Mouse (Mus musculus) liver, embryonic 14.5 days (tissue): ENCODE results near the gene Fgf4. TPM values are rescaled to one million over a fixed set of nuclear protein-coding genes. Genes with fewer than 3 reads are reported as not detected.

Source experiments
- ATAC-seq: fragments of 200-750 bp; cut with Nextera tagmentation; 2 replicates; pipeline ENCODE4 v1.8.0; 2017; ENCODE audit warnings: moderate number of reproducible peaks, mild to moderate bottlenecking, moderate library complexity; ENCODE audit not compliant: insufficient read depth
- DNase-seq, 3 experiments: peaks; one replicate each; pipeline ENCODE4 v3.0.0-alpha.2; 2012 to 2013; ENCODE audit warnings: low read depth in 3 of 3, low spot score in 3 of 3
- H3K27ac ChIP-seq: fragments of 300-500 bp; sonication (generic); 2 replicates; pipeline ENCODE4 v1.5.1; 2014; ENCODE audit warnings: moderate library complexity, mild to moderate bottlenecking, control low read depth, inconsistent platforms
- H3K27me3 ChIP-seq: fragments of 300-500 bp; sonication (generic); 2 replicates; pipeline ENCODE4 v1.6.1; 2014; ENCODE audit warnings: mild to moderate bottlenecking, low read length, moderate library complexity; ENCODE audit not compliant: control insufficient read depth, insufficient read depth
- H3K36me3 ChIP-seq: fragments of 300-500 bp; sonication (generic); replicated peaks from 2 replicates; pipeline ENCODE4 v1.6.1; 2014; ENCODE audit warnings: low read depth; ENCODE audit not compliant: control insufficient read depth, insufficient read depth
- H3K4me1 ChIP-seq, 2 experiments: fragments of 200-500 bp in 1 of 2; fragments of 300-500 bp in 1 of 2; sonication (generic) in 1 of 2; replicated peaks; 2 replicates each; pipeline ENCODE4 v1.6.1; 2012 to 2014; ENCODE audit warnings: antibody characterized with exemption in 1 of 2, inconsistent platforms in 1 of 2, low read length in 1 of 2; ENCODE audit not compliant: control insufficient read depth in 2 of 2, insufficient read depth in 2 of 2
- H3K4me2 ChIP-seq: fragments of 300-500 bp; sonication (generic); 2 replicates; pipeline ENCODE4 v1.6.1; 2014; ENCODE audit warnings: low read depth, mild to moderate bottlenecking, control low read depth, moderate library complexity
- H3K4me3 ChIP-seq, 2 experiments: fragments of 200-500 bp in 1 of 2; fragments of 300-500 bp in 1 of 2; sonication (generic) in 1 of 2; 2 replicates each; pipeline ENCODE4 v1.5.1; 2012 to 2014; ENCODE audit warnings: low read depth in 2 of 2, low read length in 2 of 2, mild to moderate bottlenecking in 2 of 2, control low read depth in 1 of 2, inconsistent platforms in 1 of 2, moderate library complexity in 1 of 2; ENCODE audit not compliant: insufficient read depth in 1 of 2
- H3K9ac ChIP-seq: fragments of 300-500 bp; sonication (generic); replicated peaks from 2 replicates; pipeline ENCODE4 v1.6.1; 2014; ENCODE audit warnings: mild to moderate bottlenecking, control low read depth, moderate library complexity
- H3K9me3 ChIP-seq: fragments of 300-500 bp; sonication (generic); 2 replicates; pipeline ENCODE4 v1.6.1; 2016; ENCODE audit warnings: low read length, mixed read lengths; ENCODE audit not compliant: control insufficient read depth
- CTCF ChIP-seq: IDR thresholded peaks from 2 replicates; pipeline ENCODE4 v1.5.1; 2016; ENCODE audit warnings: antibody characterized with exemption, low read depth, control low read depth
- EP300 ChIP-seq: IDR thresholded peaks from 2 replicates; pipeline ENCODE4 v1.6.1; 2016; ENCODE audit warnings: antibody characterized with exemption, low read depth
- WGBS: fragments of 180-500 bp; shearing (Covaris S2); extraction: QIAGEN DNeasy Blood & Tissue Kit; methylation state at CpG from one replicate; pipeline ENCODE4 v1.1.7; 2014; ENCODE audit not compliant: insufficient replicate concordance; 5-methylcytosine and 5-hydroxymethylcytosine counted together
- polyA plus RNA-seq, 2 experiments: library from polyadenylated mRNA; depleted of rRNA in 1 of 2; stranded (reverse) in 1 of 2; unstranded in 1 of 2; fragments of >200 nt; fragmentation: Nextera tagmentation in 1 of 2; extraction: Ambion mirVana in 1 of 2; gene quantifications; 2 replicates each; pipeline versions ENCODE4 v1.2.1 to v1.2.3; 2012 to 2014

The Fgf4 gene
- polyA plus RNA-seq, 2 experiments, result not detected

DNA sequence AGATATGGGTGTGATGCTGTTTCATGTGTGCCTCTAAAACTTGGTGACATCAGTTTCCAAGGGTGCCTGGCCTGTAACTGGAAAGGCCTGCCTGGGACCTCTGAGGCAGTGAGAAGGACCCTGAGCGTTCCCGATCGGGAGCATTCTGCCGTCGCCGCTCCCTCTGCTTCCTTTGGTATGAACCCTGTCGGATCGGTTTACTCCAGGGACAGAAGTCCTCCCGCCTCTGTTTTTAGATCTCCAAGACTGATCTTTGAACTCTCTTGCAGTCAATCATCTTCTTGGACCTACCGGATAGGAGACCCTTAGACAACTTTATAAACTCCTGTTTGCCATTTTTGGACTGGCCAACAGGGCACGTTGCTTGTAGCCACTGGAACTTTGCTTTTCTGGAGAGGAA is 16.0 kb downstream of the Fgf4 start:
- TF ChIP-seq CTCF (no peak), EP300 (no peak)
- Histone ChIP-seq H3K4me1 (no peaks in the 10 kb centered on the region), H3K4me3 (no peak overlapping the region), H3K27me3 (peaks cover 67% of the 10 kb centered on the region), H3K9ac (no peak overlapping the region), H3K36me3 (no peaks in the 10 kb centered on the region), H3K27ac (no peak overlapping the region), H3K4me2 (no peak overlapping the region), H3K9me3 (no peaks in the 10 kb centered on the region)
- DNase-seq (no peak), ATAC-seq (no peak)
- 5% methylated on average over 11 of the region's 11 CpGs for WGBS

DNA sequence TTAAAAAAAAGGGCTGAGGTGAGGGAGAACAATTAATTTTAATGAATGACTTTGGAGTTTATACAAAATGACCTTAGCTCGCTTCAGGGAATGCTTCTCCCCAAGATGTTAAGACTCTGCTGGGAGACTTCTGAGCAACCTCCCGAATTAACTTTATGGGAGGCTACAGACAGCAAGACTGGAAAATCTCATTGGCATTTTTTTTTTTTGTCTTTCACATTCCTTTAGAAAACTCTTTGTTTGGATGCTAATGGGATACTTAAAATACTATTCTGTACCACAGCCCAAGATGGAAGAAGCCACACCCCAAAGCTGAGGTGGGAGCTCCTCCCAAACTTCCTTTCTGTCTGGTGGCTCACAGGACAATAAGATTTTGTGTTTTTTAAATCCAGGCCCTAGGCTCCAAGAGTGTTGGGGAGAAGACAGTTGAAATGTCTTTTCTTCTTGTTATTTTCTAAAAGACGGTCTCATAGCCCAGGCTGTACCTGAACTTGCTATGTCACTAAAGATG is 17.0 kb downstream of the Fgf4 start:
- Histone ChIP-seq H3K36me3 (no peaks in the 10 kb centered on the region), H3K9ac (no peak overlapping the region), H3K4me3 (no peak overlapping the region), H3K9me3 (no peaks in the 10 kb centered on the region), H3K27ac (no peak overlapping the region), H3K4me1 (no peaks in the 10 kb centered on the region), H3K27me3 (peaks cover 66% of the 10 kb centered on the region), H3K4me2 (no peak overlapping the region)
- ATAC-seq (no peak), DNase-seq (no peak)
- 54% methylated on average over 3 of the region's 3 CpGs for WGBS
- TF ChIP-seq EP300 (no peak), CTCF (no peak)

DNA sequence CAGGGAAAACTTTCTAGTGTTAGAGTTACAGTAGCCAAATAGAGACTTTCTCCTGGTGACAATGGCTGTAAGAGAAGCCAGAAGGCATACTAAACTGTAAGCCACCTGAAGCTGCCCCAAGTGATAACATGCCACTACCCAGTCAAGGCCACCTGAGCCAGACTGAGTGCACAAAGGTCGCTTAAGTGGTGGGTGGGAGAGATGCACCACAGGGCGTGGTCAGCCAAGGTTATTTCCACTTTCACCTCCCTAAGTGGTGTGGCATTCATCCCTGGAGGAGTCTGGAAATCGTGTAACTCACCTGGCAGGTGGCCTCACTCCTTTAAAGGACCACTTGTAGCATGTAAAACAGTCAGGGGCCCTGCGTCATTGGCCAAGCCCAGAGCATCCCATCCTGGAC is 20.0 kb downstream of the Fgf4 start:
- peaks cover 0 to under 1% of the 10 kb centered on the region in 2 experiments; a peak in 1 of 4 replicates for H3K4me1 ChIP-seq
- DNase-seq (no peak), ATAC-seq (no peak)
- H3K9ac ChIP-seq, result no peak overlapping the region
- no peaks in the 10 kb centered on the region for H3K36me3 ChIP-seq
- 41% methylated on average over 4 of the region's 4 CpGs for WGBS
- no peaks in the 10 kb centered on the region for H3K9me3 ChIP-seq
- peaks cover 36% of the 10 kb centered on the region for H3K27me3 ChIP-seq
- no peak overlapping the region for H3K27ac ChIP-seq
- H3K4me3 ChIP-seq, result no peak overlapping the region
- no peak for TF ChIP-seq EP300
- no peak for TF ChIP-seq CTCF
- H3K4me2 ChIP-seq, result no peak overlapping the region

DNA sequence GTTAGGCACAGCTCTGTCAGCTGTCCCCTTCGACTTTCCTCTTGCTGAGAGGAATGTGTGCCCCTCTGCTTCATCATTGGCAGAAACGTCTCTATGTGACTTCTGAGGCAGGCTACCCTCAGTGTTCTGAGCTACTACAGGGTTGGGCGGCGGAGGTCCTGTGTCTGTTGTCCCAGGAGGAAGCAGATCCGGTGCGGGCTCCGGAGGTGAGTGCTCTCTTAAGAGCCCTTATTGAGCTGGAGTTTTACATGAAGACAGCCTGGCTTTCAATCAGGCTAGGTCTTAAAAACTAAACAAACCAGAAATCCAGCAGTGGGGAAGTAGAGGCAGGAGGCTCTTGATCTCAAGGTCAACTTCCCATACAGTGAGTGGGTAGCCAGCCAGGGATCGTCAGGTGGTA is 20.4 kb downstream of the Fgf4 start:
- Histone ChIP-seq H3K4me1 (peaks cover 0 to 3% of the 10 kb centered on the region in 2 experiments; a peak in 2 of 4 replicates), H3K9me3 (no peaks in the 10 kb centered on the region), H3K27me3 (peaks cover 32% of the 10 kb centered on the region), H3K4me2 (no peak overlapping the region), H3K36me3 (no peaks in the 10 kb centered on the region), H3K27ac (no peak overlapping the region), H3K4me3 (no peak overlapping the region), H3K9ac (no peak overlapping the region)
- DNase-seq (no peak), ATAC-seq (no peak)
- no peak for TF ChIP-seq CTCF
- no peak for TF ChIP-seq EP300
- 60% methylated on average over 8 of the region's 8 CpGs for WGBS

DNA sequence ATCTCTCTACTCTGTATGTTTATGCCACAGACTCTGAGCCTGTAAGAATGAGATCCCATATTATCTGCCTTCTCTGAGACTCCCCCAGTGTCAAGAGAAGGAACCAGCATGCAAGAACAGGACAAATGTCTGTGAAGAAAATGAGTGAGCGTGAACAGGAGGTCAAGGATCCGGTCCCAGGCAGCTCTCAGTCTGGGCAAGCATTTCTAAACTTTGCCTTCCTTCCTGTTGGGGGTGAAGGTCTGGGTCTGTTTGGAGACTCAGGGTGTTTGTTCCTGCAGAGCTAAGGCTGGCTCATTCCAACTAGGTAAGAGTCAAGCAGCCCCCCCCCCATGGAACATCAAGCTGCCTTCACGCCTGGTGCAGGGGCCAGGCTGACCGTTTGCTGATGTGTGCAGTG is 25.3 kb downstream of the Fgf4 start:
- no peak for DNase-seq
- Histone ChIP-seq H3K9ac (no peak overlapping the region), H3K4me2 (no peak overlapping the region), H3K9me3 (no peaks in the 10 kb centered on the region), H3K27me3 (no peaks in the 10 kb centered on the region), H3K4me1 (peaks cover 0 to 3% of the 10 kb centered on the region in 2 experiments; a peak in 2 of 4 replicates), H3K27ac (no peak overlapping the region), H3K4me3 (no peak overlapping the region), H3K36me3 (no peaks in the 10 kb centered on the region)
- no peak for ATAC-seq
- TF ChIP-seq CTCF (no peak), EP300 (no peak)
- 33% methylated on average over 4 of the region's 4 CpGs for WGBS
